Mouse (Mus musculus): ENCODE measurements around the gene Apoa2. TPM values are rescaled to one million over a fixed set of nuclear protein-coding genes. Genes with fewer than 3 reads are reported as not detected.

Apoa2 gene
- polyA plus RNA-seq, 1 experiment: not detected

DNA sequence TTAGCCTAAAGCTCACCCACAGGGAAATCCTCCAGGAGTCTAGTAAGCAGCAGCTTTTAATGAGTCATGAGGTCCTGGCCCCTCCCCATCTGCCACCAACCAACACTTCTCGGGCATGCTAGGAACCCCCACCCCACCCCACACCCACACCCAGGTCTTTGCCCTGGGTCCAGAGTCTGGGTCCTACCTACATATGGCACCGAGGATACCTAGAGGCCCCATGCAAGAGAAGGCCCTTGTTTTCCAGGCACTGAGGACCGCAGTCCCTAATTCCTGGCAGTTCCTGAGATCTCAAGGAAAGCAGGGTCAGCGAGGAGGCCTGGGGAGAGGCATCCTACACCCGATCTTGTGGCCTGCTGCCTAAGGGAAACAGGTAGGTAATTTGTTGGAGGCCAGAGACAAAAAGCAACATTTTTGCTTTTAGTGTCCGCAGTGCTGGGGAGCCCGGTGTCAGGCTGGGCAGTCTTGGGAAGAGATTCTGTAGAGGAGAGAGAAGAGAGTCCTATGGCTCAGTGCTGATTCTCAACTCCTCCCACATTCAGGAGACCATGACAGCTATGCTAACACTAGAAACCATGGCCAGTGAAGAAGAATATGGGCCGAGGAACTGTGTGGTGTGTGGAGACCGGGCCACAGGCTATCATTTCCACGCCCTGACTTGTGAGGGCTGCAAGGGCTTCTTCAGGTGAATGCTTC, 10.9 kb upstream of the Apoa2 start, which contains the start of gene Nr1i3:
Gene Nr1i3, plus strand, starts transcription at position 170 of the 696 bp plus-strand sequence.
- Histone ChIP-seq H3K79me2 (ENCODE audit: control insufficient read depth, insufficient read depth) (no peaks in the 10 kb centered on the region), H3ac (ENCODE audit: control insufficient read depth, insufficient read length, low read depth) (no peak within 1 kb of the TSS), H3K79me3 (ENCODE audit: low read depth) (no peaks in the 10 kb centered on the region), H3K27me3 (ENCODE audit: control insufficient read depth, insufficient read depth, insufficient read length) (no peaks in the 10 kb centered on the region), H3K4me3 (ENCODE audit: insufficient read depth, poor library complexity, severe bottlenecking) (no peak within 1 kb of the TSS), H3K36me3 (ENCODE audit: control insufficient read depth, insufficient read depth) (no peaks in the 10 kb centered on the region)
- no peak for TF ChIP-seq USF1 (IDR thresholded peaks at IDR 0.05; ENCODE audit: low read depth)
- no peak for TF ChIP-seq CEBPB (IDR thresholded peaks at IDR 0.05; ENCODE audit: low read depth)
- TF ChIP-seq CTCF (IDR thresholded peaks at IDR 0.05; ENCODE audit: control insufficient read depth, insufficient read depth, insufficient read length): no peak
- no peak for TF ChIP-seq MAX (IDR thresholded peaks at IDR 0.05)
- no peak for TF ChIP-seq FOSL1 (IDR thresholded peaks at IDR 0.05; ENCODE audit: insufficient read depth, low read length, poor library complexity, severe bottlenecking)
- TF ChIP-seq MYOG (IDR thresholded peaks at IDR 0.05; ENCODE audit: control insufficient read depth, extremely low read depth, insufficient read length): no peak
- TF ChIP-seq MYOD1 (IDR thresholded peaks at IDR 0.05; ENCODE audit: control insufficient read depth, insufficient read length, low read depth): no peak

DNA sequence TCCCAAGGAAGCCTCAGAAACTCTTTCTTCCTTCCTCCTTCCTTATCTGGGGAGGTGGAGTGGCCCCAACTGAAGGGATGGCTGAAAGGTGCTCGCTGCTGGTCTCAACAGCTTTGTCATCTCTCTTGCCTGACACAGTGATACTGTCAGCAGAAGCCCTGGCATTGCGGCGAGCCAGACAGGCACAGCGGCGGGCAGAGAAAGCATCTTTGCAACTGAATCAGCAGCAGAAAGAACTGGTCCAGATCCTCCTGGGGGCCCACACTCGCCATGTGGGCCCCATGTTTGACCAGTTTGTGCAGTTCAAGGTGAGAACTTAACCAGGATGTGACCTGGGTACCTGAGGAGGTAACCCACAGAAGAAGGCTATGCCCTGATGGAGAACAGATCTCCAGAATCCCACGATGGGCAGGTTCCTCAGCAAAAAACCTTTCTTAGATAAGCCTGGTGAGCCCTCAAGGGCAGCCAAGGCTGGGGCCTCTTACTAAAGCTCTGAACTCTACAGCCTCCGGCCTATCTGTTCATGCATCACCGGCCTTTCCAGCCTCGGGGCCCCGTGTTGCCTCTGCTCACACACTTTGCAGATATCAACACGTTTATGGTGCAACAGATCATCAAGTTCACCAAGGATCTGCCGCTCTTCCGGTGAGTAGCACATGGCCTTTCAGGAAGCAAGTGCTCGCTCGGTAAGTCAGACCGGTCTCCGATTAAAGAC, 8.5 kb upstream of the Apoa2 start:
- peaks cover 18% of the 10 kb centered on the region for H3K36me3 ChIP-seq (ENCODE audit: control insufficient read depth, insufficient read depth)
- H3K79me3 ChIP-seq (ENCODE audit: low read depth): no peaks in the 10 kb centered on the region
- no peaks in the 10 kb centered on the region for H3K27me3 ChIP-seq (ENCODE audit: control insufficient read depth, insufficient read depth, insufficient read length)
- H3ac ChIP-seq (ENCODE audit: control insufficient read depth, insufficient read length, low read depth): no peak overlapping the region
- TF ChIP-seq CTCF (IDR thresholded peaks at IDR 0.05; ENCODE audit: control insufficient read depth, insufficient read depth, insufficient read length) (no peak), USF1 (IDR thresholded peaks at IDR 0.05; ENCODE audit: low read depth) (no peak), CEBPB (IDR thresholded peaks at IDR 0.05; ENCODE audit: low read depth) (no peak)
- H3K4me3 ChIP-seq (ENCODE audit: insufficient read depth, poor library complexity, severe bottlenecking): no peak overlapping the region
- H3K79me2 ChIP-seq (ENCODE audit: control insufficient read depth, insufficient read depth): no peaks in the 10 kb centered on the region

DNA sequence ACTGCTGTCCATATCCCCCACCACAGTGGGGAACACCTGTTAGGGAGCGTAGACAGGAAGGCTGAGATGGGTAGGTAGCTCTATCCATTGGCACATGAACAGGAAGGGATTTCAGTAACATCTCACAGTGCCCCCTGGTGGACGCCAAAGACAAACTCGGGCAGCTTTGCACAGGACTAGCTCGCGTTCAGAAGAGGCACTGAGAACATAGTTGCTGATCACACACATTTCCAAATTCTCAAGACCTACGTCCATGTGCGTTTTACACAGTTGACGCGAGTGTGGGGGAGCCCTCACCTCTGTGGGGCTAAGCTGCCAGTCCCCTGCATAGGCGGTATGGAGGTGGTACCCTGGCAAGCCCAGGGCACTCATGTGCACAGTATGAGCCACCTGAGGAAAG, 4.0 kb upstream of the Apoa2 start:
- Histone ChIP-seq H3K27me3 (ENCODE audit: control insufficient read depth, insufficient read depth, insufficient read length) (no peaks in the 10 kb centered on the region), H3K36me3 (ENCODE audit: control insufficient read depth, insufficient read depth) (peaks cover 18% of the 10 kb centered on the region), H3K79me2 (ENCODE audit: control insufficient read depth, insufficient read depth) (no peaks in the 10 kb centered on the region), H3K4me3 (ENCODE audit: insufficient read depth, poor library complexity, severe bottlenecking) (no peak overlapping the region), H3K79me3 (ENCODE audit: low read depth) (no peaks in the 10 kb centered on the region), H3ac (ENCODE audit: control insufficient read depth, insufficient read length, low read depth) (no peak overlapping the region)
- TF ChIP-seq CTCF (IDR thresholded peaks at IDR 0.05; ENCODE audit: control insufficient read depth, insufficient read depth, insufficient read length) (peak; percentile 66), USF1 (IDR thresholded peaks at IDR 0.05; ENCODE audit: low read depth) (no peak)

DNA sequence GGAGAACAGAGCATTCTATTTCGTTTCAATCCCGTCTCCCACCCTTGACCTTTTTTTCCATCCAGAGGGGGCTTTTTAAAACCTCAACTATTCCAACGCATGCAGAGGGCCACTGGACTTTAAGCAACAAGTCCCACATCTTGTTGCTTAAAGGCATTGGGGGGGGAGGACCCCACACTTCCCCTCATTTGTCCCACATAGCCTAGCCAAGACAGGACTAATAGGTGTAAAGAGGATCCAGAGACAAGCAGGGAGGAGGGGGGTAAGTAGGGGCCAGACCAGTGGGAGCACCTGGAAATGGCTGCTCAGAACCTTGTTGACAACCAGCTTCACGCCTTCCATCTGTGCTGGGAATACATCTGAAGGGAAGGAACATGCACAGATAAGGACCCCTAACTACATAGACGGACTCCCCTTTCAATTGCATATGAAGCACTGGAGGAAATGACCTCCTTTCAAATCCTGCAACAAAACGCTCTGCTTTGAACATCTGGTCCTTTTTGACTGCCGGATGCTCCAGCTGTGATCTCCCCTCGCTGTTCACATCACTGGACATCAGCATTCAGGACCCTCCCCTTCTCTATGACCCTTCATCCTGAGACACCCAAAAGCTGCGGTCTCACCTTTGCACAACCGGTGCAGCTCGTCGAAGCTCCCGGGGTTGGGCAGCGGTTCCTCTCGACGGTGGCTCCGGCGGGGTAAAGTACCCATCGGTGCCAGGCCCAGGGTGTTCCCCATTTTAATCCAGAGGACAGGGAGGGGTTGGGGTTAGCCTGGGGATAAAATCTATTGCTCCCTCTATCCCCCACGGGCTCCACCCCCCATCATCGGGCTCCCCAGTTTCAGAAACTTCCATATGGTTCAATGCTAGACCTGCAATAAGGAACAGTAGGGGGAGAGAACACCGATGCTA, 3.3 kb upstream of the Apoa2 start:
- Histone ChIP-seq H3K36me3 (ENCODE audit: control insufficient read depth, insufficient read depth) (peaks cover 18% of the 10 kb centered on the region), H3K27me3 (ENCODE audit: control insufficient read depth, insufficient read depth, insufficient read length) (no peaks in the 10 kb centered on the region), H3K79me3 (ENCODE audit: low read depth) (no peaks in the 10 kb centered on the region), H3K79me2 (ENCODE audit: control insufficient read depth, insufficient read depth) (no peaks in the 10 kb centered on the region), H3ac (ENCODE audit: control insufficient read depth, insufficient read length, low read depth) (peak overlapping the region; percentile 76), H3K4me3 (ENCODE audit: insufficient read depth, poor library complexity, severe bottlenecking) (peak overlapping the region; percentile 66)
- TF ChIP-seq MAX (IDR thresholded peaks at IDR 0.05) (no peak), CEBPB (IDR thresholded peaks at IDR 0.05; ENCODE audit: low read depth) (no peak), USF1 (IDR thresholded peaks at IDR 0.05; ENCODE audit: low read depth) (no peak), CTCF (IDR thresholded peaks at IDR 0.05; ENCODE audit: control insufficient read depth, insufficient read depth, insufficient read length) (no peak), MYOD1 (IDR thresholded peaks at IDR 0.05; ENCODE audit: control insufficient read depth, insufficient read length, low read depth) (no peak), MYOG (IDR thresholded peaks at IDR 0.05; ENCODE audit: control insufficient read depth, extremely low read depth, insufficient read length) (no peak), FOSL1 (IDR thresholded peaks at IDR 0.05; ENCODE audit: insufficient read depth, low read length, poor library complexity, severe bottlenecking) (no peak)

DNA sequence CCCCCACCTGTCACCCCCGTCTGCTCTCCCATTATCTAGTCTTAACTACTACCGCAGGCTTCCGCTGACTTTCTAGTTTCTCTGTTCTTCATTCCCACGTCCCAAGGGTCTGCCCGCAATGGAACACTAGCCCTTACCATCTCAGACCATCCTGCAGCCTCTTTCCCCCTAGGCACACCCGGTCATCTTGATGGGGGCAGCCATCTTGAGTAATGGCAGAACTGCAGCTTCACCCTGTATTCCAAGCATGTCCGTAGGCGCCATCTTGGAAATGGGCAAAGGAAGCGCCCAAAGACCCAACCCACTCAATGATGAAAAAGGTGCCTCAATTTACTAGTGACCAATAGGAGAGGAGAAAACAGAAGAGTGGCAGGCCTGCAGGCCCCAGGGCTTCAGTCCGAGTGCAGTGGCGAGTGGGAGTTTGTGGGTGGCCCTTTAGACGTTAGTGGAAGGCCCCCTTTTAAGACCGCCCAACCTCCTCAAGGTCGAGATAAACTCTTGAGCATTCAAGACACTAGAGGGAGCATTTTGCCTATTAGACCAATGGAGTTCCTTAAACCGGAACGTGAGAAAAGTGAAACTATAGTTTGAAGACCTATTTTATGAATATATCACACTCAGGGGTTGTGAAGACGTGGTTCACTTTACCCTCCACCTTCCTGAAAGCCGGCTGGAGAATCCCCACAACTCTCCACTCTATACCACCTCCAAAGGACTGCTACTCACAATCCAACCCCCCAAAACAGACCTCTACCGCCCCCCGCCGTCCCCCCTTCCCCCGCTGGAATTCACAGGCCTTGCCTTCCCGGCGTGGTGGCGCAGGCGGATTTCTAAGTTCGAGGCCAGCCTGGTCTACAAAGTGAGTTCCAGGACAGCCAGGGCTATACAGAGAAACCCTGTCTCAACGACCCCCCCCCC, 2.4 kb upstream of the Apoa2 start, which contains the start of gene Tomm40l:
Gene Tomm40l, minus strand, starts transcription at position 277 of the 918 bp plus-strand sequence.
- TF ChIP-seq MAX (IDR thresholded peaks at IDR 0.05) (no peak), CTCF (IDR thresholded peaks at IDR 0.05; ENCODE audit: control insufficient read depth, insufficient read depth, insufficient read length) (no peak), FOSL1 (IDR thresholded peaks at IDR 0.05; ENCODE audit: insufficient read depth, low read length, poor library complexity, severe bottlenecking) (no peak), MYOG (IDR thresholded peaks at IDR 0.05; ENCODE audit: control insufficient read depth, extremely low read depth, insufficient read length) (no peak), USF1 (IDR thresholded peaks at IDR 0.05; ENCODE audit: low read depth) (no peak), MYOD1 (IDR thresholded peaks at IDR 0.05; ENCODE audit: control insufficient read depth, insufficient read length, low read depth) (no peak), CEBPB (IDR thresholded peaks at IDR 0.05; ENCODE audit: low read depth) (no peak)
- peak within 1 kb of the TSS; percentile 76 for H3ac ChIP-seq (ENCODE audit: control insufficient read depth, insufficient read length, low read depth)
- peaks cover 18% of the 10 kb centered on the region for H3K36me3 ChIP-seq (ENCODE audit: control insufficient read depth, insufficient read depth)
- no peaks in the 10 kb centered on the region for H3K27me3 ChIP-seq (ENCODE audit: control insufficient read depth, insufficient read depth, insufficient read length)
- no peaks in the 10 kb centered on the region for H3K79me3 ChIP-seq (ENCODE audit: low read depth)
- no peaks in the 10 kb centered on the region for H3K79me2 ChIP-seq (ENCODE audit: control insufficient read depth, insufficient read depth)
- peak within 1 kb of the TSS; percentile 66 for H3K4me3 ChIP-seq (ENCODE audit: insufficient read depth, poor library complexity, severe bottlenecking)
